Mouse (Mus musculus) cerebellum, adult 2 months (tissue): Measurements from ENCODE around the gene Rps16. TPM values are rescaled to one million over a fixed set of nuclear protein-coding genes. Genes with fewer than 3 reads are reported as not detected.

Experiments used
- DNase-seq, 2 experiments: peaks; one replicate each; pipeline ENCODE4 v3.0.0; 2021
- H3K27ac ChIP-seq: fragments of 200-500 bp; 2 replicates; pipeline ENCODE4 v1.5.1; 2012; ENCODE audit warnings: low read length, control low read depth, inconsistent platforms; ENCODE audit not compliant: insufficient read depth
- H3K27me3 ChIP-seq: fragments of 200-500 bp; 2 replicates; pipeline ENCODE4 v1.6.1; 2012; ENCODE audit warnings: inconsistent platforms, mild to moderate bottlenecking, low read length, moderate library complexity; ENCODE audit not compliant: control insufficient read depth, insufficient read depth
- H3K4me1 ChIP-seq: fragments of 200-500 bp; 2 replicates; pipeline ENCODE4 v1.6.1; 2011; ENCODE audit warnings: low read length; ENCODE audit not compliant: control insufficient read depth, insufficient read depth
- H3K4me3 ChIP-seq: fragments of 200-500 bp; replicated peaks from 2 replicates; pipeline ENCODE3; 2011; ENCODE audit warnings: mild to moderate bottlenecking, low read depth, low read length, control low read depth; ENCODE audit not compliant: insufficient read depth
- CTCF ChIP-seq: fragments of 200-500 bp; IDR thresholded peaks from 2 replicates; pipeline ENCODE4 v1.5.1; 2011; ENCODE audit warnings: low read depth, mild to moderate bottlenecking, control low read depth, low read length, moderate library complexity, borderline replicate concordance; ENCODE audit not compliant: insufficient read depth
- POLR2A ChIP-seq: fragments of 200-500 bp; IDR thresholded peaks from 2 replicates; pipeline ENCODE4 v1.6.1; 2011; ENCODE audit warnings: low read length, control low read depth, borderline replicate concordance; ENCODE audit not compliant: insufficient read depth
- whole genome bisulfite sequencing: fragments of 180-500 bp; shearing (Covaris S2); methylation state at CpG from one replicate; pipeline ENCODE4 v1.1.7; 2018; 5-methylcytosine and 5-hydroxymethylcytosine counted together
- polyA plus RNA-seq: library from polyadenylated mRNA; depleted of rRNA; stranded (reverse); fragments of >200 nt; gene quantifications from 2 replicates; pipeline ENCODE4 v1.2.3, GENCODE M21; 2012

Gene Rps16
- polyA plus RNA-seq, 1 experiment = 510 TPM

GRCm38 (mm10) chr7:28370977-28371513, 20.6 kb downstream of the Rps16 start:
- 15% methylated on average over 11 of the region's 11 CpGs for WGBS
- TF ChIP-seq CTCF (no peak), POLR2A (no peak)
- no peak for DNase-seq
- Histone ChIP-seq H3K4me1 (no peaks in the 10 kb centered on the region), H3K27ac (no peak overlapping the region), H3K4me3 (no peak overlapping the region), H3K27me3 (no peaks in the 10 kb centered on the region)

DNA sequence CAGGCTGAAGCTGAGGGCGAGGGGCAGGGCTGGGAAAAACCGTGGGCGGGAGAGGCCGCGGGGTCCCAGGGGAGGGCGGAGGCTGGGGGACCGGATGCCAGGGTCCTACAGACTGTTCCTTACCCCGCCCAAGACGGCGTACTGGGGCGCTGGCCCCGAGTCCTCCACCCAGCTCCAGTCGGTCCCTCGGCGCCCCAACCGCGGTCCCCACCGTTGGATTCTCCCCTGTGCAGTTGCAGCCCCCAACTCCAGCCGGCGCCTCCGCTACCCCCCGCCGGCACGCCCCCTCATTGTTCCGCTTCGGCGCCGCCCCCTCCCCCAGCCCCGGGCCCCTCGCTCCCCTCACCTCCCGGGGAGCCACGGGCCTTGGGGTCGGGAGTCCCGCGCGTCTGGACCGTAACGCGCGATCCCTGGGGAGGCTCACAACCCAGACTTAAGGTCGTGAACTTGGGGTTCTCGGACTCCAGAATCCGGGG, 21.1 kb downstream of the Rps16 start:
- H3K27ac ChIP-seq = no peak overlapping the region
- H3K27me3 ChIP-seq = no peaks in the 10 kb centered on the region
- 1% methylated on average over 43 of the region's 43 CpGs for WGBS
- no peaks in the 10 kb centered on the region for H3K4me1 ChIP-seq
- no peak for TF ChIP-seq CTCF
- TF ChIP-seq POLR2A = no peak
- no peak for DNase-seq
- peak overlapping the region; percentile 80 for H3K4me3 ChIP-seq

DNA sequence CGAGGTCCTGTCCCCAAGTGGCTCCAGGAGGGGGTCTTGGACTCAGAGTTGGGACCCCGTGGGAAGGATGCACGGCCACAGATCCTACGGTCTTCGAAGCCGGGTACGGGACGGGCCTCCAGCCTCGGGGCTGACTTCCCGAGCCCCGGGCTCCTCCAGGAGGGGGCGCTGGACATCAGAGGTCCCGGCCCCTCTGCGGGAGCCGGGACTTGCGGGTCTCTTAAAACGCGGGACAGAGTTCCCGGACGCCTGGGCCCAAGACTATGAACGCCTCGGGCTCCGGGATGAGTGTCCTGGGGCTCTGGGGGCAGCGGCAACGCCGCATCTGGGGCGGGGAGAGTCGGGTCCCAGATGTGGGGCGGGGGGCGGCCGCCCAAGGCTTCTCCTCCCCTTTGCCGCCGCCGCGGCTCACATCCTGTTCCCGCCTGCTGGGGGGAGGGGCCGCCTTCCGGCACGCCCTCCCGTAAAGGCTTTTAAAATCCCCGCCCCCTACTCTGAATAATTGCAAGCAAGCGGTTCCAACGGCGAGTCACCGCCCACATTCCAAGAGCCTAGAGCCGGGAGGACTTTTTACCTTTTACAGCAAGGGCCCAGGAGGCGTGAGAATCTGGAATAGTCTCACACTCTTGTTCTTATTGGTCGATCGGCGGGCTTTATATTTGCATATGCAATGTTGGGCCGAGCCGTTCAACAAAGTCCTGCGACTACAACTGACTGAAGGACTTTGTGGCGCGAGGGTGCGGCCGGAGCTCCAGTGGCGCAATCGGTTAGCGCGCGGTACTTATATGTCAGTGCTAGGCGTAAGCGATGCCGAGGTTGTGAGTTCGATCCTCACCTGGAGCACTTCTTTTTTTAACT, 22.0 kb downstream of the Rps16 start, which contains the start of gene Plekhg2:
TSS of gene Plekhg2 (minus strand) at position 349 of the 858 bp plus-strand sequence.
- peak within 1 kb of the TSS; percentile 80 for H3K4me3 ChIP-seq
- under 1% methylated on average over 65 of the region's 66 CpGs for WGBS
- no peaks in the 10 kb centered on the region for H3K4me1 ChIP-seq
- H3K27me3 ChIP-seq = no peaks in the 10 kb centered on the region
- TF ChIP-seq POLR2A (no peak), CTCF (0 out of 2 replicates have a peak, but pooled peaks have one; percentile 16)
- no peak within 1 kb of the TSS for H3K27ac ChIP-seq
- peak; percentile 90 to 93 for DNase-seq

DNA sequence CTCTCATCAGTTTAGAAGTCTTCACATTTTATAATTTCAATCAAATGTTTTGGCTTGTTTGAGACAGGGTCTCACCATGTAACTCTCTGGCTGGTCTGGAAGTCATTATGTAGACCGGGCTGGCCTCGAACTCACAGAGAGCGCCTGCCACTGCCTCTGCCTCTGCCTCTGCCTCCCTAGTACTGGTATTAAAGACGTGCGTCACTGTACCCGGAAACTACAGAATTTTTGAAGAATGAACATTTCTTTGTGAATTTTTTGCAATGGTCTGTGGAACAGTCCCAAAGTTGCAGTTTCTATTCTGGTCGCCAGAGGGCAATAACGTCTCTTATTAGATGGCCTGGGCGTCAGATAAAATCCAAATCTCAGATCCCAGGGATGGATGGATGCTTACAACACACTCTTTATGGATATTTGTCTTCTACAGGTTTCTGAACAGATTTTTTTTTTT, 22.7 kb downstream of the Rps16 start:
- TF ChIP-seq POLR2A (no peak), CTCF (peak; percentile 38; the same call in 1 of the 2 replicates)
- Histone ChIP-seq H3K4me1 (no peaks in the 10 kb centered on the region), H3K27me3 (no peaks in the 10 kb centered on the region), H3K4me3 (peak overlapping the region; percentile 80), H3K27ac (no peak overlapping the region)
- WGBS = under 1% methylated on average over 9 of the region's 9 CpGs
- DNase-seq = peak; percentile 66 to 72

DNA sequence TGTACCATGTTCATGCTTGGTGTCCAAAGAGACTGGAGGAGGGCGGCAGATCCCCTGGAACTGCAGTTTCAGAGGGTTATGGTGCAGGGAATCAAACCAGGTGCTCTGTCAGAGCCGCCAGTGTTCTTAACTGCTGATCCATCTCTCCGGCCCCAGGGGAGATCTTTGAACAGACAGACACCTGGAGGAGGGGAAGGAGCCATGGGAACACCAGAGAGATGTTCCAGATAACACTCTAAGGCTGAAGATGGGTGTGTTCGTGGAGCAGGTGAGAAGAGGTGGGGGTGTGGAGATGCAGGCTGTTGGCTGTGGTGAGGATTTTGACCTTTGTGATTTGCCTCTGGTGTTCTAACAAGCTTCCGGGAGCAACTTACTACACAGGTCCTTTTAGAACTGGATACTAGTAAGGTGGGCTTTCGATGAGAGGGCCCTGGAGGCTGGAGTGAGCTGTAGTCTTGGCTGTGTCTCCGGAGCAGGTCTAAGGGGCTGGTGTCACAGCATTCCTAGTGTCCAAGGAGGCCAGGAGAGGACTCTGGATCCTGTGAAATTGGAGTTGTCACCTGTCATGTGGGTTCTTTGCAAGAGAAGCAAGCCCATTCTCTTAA, 23.5 kb downstream of the Rps16 start:
- TF ChIP-seq CTCF = no peak
- TF ChIP-seq POLR2A = no peak
- no peak for DNase-seq
- no peak overlapping the region for H3K27ac ChIP-seq
- 85% methylated on average over 7 of the region's 7 CpGs for whole genome bisulfite sequencing
- no peak overlapping the region for H3K4me3 ChIP-seq
- no peaks in the 10 kb centered on the region for H3K4me1 ChIP-seq
- H3K27me3 ChIP-seq = no peaks in the 10 kb centered on the region

GRCm38 (mm10) chr7:28374647-28375046, 24.2 kb downstream of the Rps16 start:
- Histone ChIP-seq H3K4me1 (no peaks in the 10 kb centered on the region), H3K27me3 (no peaks in the 10 kb centered on the region), H3K27ac (no peak overlapping the region), H3K4me3 (no peak overlapping the region)
- TF ChIP-seq CTCF (no peak), POLR2A (no peak)
- no peak for DNase-seq
- 75% methylated on average over 10 of the region's 10 CpGs for WGBS

- WGBS = 1% methylated on average over 36 of the region's 36 CpGs
- no peaks in the 10 kb centered on the region for H3K4me1 ChIP-seq
- DNase-seq = peak; percentile 65 to 72
- H3K27me3 ChIP-seq = no peaks in the 10 kb centered on the region
- peak overlapping the region; percentile 54 for H3K4me3 ChIP-seq
- TF ChIP-seq POLR2A (no peak), CTCF (no peak)
- H3K27ac ChIP-seq = peak overlapping the region; percentile 46; the same call in 1 of the 2 replicates
These were observed 24.9 kb downstream of the Rps16 start for GRCm38 (mm10) chr7:28375176-28375921.
